Mouse (Mus musculus) liver, embryonic 16.5 days (tissue): Measurements from ENCODE around the gene Rnf24. TPM values are rescaled to one million over a fixed set of nuclear protein-coding genes. Genes with fewer than 3 reads are reported as not detected.
"Not testable (repeated sequence)": the region's sequence is repeated elsewhere in the genome, so short reads cannot be mapped to it uniquely, and the experiment has no call there.

ENCODE experiments used
- ATAC-seq: fragments of 200-750 bp; cut with Nextera tagmentation; 2 replicates; pipeline ENCODE4 v1.8.0; 2017; ENCODE audit warnings: low read depth, mild to moderate bottlenecking, moderate number of reproducible peaks, moderate library complexity
- H3K27ac ChIP-seq: fragments of 300-500 bp; sonication (generic); 2 replicates; pipeline ENCODE4 v1.5.1; 2014; ENCODE audit warnings: mild to moderate bottlenecking, low read length
- H3K27me3 ChIP-seq: fragments of 300-500 bp; sonication (generic); 2 replicates; pipeline ENCODE4 v1.6.1; 2014; ENCODE audit warnings: low read depth, low read length, mixed read lengths; ENCODE audit not compliant: control insufficient read depth, insufficient read depth
- H3K36me3 ChIP-seq: fragments of 300-500 bp; sonication (generic); 2 replicates; pipeline ENCODE4 v1.6.1; 2014; ENCODE audit warnings: mild to moderate bottlenecking; ENCODE audit not compliant: control insufficient read depth, insufficient read depth
- H3K4me1 ChIP-seq: fragments of 300-500 bp; sonication (generic); 2 replicates; pipeline ENCODE4 v1.6.1; 2014; ENCODE audit warnings: low read depth, low read length, mixed read lengths; ENCODE audit not compliant: control insufficient read depth
- H3K4me2 ChIP-seq: fragments of 300-500 bp; sonication (generic); 2 replicates; pipeline ENCODE4 v1.6.1; 2014; ENCODE audit warnings: low read depth, low read length, mixed read lengths
- H3K4me3 ChIP-seq: fragments of 300-500 bp; sonication (generic); 2 replicates; pipeline ENCODE4 v1.5.1; 2014; ENCODE audit warnings: low read depth, mild to moderate bottlenecking, low read length
- H3K9ac ChIP-seq: fragments of 300-500 bp; sonication (generic); 2 replicates; pipeline ENCODE4 v1.6.1; 2014; ENCODE audit warnings: low read depth, low read length
- H3K9me3 ChIP-seq: fragments of 300-500 bp; sonication (generic); replicated peaks from 2 replicates; pipeline ENCODE4 v1.6.1; 2016; ENCODE audit warnings: low read length; ENCODE audit not compliant: control insufficient read depth
- WGBS: fragments of 180-500 bp; shearing (Covaris S2); extraction: QIAGEN DNeasy Blood & Tissue Kit; methylation state at CpG from one replicate; pipeline ENCODE4 v1.1.7; 2014; ENCODE audit not compliant: insufficient replicate concordance; 5-methylcytosine and 5-hydroxymethylcytosine counted together
- polyA plus RNA-seq: library from polyadenylated mRNA; unstranded; fragments of >200 nt; fragmentation: Nextera tagmentation; extraction: Ambion mirVana; gene quantifications from 2 replicates; pipeline ENCODE4 v1.2.1, GENCODE M21; 2015

Rnf24 gene
- polyA plus RNA-seq, 1 experiment from 2014 or later: 0.46 TPM

- no peak overlapping the region for H3K4me3 ChIP-seq
- no peaks in the 10 kb centered on the region for H3K36me3 ChIP-seq
- H3K27ac ChIP-seq: no peak overlapping the region
- no peak overlapping the region for H3K4me2 ChIP-seq
- H3K9ac ChIP-seq: no peak overlapping the region
- no peaks in the 10 kb centered on the region for H3K9me3 ChIP-seq
- ATAC-seq: no peak
- 18% methylated on average over 1 of the region's 1 CpGs for WGBS
- H3K27me3 ChIP-seq: no peaks in the 10 kb centered on the region
- H3K4me1 ChIP-seq: peaks cover 2% of the 10 kb centered on the region; the same call in 1 of the 2 replicates
Observed at GRCm38 (mm10) chr2:131323675-131324074, 29.0 kb downstream of the Rnf24 start.

- H3K27me3 ChIP-seq, H3K4me1 ChIP-seq, H3K36me3 ChIP-seq, ATAC-seq, H3K9ac ChIP-seq, H3K27ac ChIP-seq, H3K4me2 ChIP-seq, H3K4me3 ChIP-seq, H3K9me3 ChIP-seq: not testable (repeated sequence)
- 17% methylated on average over 3 of the region's 3 CpGs for WGBS
Observed at GRCm38 (mm10) chr2:131321192-131321591, 31.5 kb downstream of the Rnf24 start.

DNA sequence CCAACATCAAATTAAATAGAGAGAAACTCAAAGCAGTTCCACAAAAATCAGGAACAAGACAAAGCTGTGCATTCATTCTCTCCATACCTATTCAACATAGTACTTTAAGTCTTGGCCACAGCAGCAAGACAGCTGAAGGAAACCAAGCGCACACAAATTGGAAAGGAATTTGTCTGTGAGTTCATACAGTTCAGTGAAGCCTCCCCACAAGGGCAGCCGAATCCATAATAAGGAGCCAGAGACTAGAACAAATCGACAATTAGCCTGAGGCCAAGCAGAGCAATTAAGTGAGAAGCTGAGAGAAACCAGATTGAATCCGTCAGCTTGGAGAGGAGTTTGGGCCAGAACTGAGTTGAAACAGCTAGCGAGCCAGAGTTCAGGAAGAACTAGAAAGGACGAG, 33.3 kb downstream of the Rnf24 start:
- Histone ChIP-seq H3K9me3 (no peaks in the 10 kb centered on the region), H3K4me1 (peaks cover 2% of the 10 kb centered on the region; the same call in 1 of the 2 replicates), H3K9ac (no peak overlapping the region), H3K4me3 (no peak overlapping the region), H3K36me3 (no peaks in the 10 kb centered on the region), H3K27me3 (no peaks in the 10 kb centered on the region), H3K4me2 (no peak overlapping the region), H3K27ac (no peak overlapping the region)
- ATAC-seq: no peak
- 75% methylated on average over 6 of the region's 6 CpGs for WGBS

DNA sequence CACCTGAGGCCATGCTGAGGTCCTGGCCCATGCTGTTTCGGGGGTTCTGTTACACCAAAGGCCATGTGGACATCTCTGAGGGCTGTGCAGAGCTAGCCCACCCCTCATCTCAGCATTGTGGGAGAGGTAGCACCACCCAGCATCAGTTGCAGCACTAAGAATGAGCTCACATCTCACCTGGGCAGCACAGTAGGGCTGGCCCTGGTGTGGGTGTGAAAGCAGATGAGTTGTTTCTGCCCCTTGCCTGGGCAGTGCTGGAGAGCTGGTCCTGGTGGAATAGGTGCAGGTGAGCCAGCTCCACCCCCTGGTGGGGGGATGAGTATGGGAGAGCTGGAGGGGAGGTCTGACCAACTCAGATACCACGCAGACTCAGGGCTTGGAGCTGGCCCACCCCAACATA, 36.5 kb downstream of the Rnf24 start:
- no peak overlapping the region for H3K4me3 ChIP-seq
- H3K9ac ChIP-seq: no peak overlapping the region
- H3K4me2 ChIP-seq: no peak overlapping the region

DNA sequence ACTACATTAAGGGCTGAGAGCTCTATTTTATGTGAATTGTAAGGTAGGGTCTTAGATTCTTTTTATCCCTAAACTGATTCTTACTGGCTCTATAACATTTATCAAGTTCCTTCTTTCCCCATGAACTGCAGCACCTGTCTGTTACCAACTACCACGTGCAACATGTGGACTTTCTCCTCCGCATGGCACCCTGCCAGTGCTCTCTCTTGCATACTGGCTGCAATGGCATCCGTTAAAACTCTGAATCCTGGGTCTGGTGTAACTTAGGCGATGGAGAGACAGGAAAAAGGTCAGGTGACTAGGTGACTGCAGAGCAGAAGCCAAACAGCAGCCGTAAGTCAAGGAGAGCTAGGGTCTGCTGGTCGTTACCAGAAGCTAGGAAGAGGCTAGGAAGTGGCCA, 43.4 kb downstream of the Rnf24 start:
- H3K9ac ChIP-seq: no peak overlapping the region
- no peaks in the 10 kb centered on the region for H3K27me3 ChIP-seq
- ATAC-seq: no peak
- H3K4me2 ChIP-seq: no peak overlapping the region
- no peaks in the 10 kb centered on the region for H3K4me1 ChIP-seq
- no peak overlapping the region for H3K27ac ChIP-seq
- no peaks in the 10 kb centered on the region for H3K9me3 ChIP-seq
- 57% methylated on average over 6 of the region's 6 CpGs for WGBS
- no peak overlapping the region for H3K4me3 ChIP-seq
- H3K36me3 ChIP-seq: no peaks in the 10 kb centered on the region

More for the DNA sequence above, 36.5 kb downstream of the Rnf24 start:
- Histone ChIP-seq H3K36me3 (no peaks in the 10 kb centered on the region), H3K27ac (no peak overlapping the region), H3K9me3 (no peaks in the 10 kb centered on the region), H3K4me1 (no peaks in the 10 kb centered on the region), H3K27me3 (no peaks in the 10 kb centered on the region)
- ATAC-seq: no peak
- WGBS: 60% methylated on average over 2 of the region's 2 CpGs

GRCm38 (mm10) chr2:131307822-131308221, 44.9 kb downstream of the Rnf24 start:
- no peak for ATAC-seq
- no peaks in the 10 kb centered on the region for H3K27me3 ChIP-seq
- no peak overlapping the region for H3K27ac ChIP-seq
- H3K9ac ChIP-seq: no peak overlapping the region
- H3K9me3 ChIP-seq: no peaks in the 10 kb centered on the region
- 63% methylated on average over 2 of the region's 2 CpGs for WGBS
- no peaks in the 10 kb centered on the region; the same call in 1 of the 2 replicates for H3K36me3 ChIP-seq
- no peaks in the 10 kb centered on the region for H3K4me1 ChIP-seq
- no peak overlapping the region for H3K4me2 ChIP-seq
- no peak overlapping the region for H3K4me3 ChIP-seq

GRCm38 (mm10) chr2:131307391-131307790, 45.3 kb downstream of the Rnf24 start:
- H3K27me3 ChIP-seq: no peaks in the 10 kb centered on the region
- no peak overlapping the region for H3K4me2 ChIP-seq
- no peak overlapping the region for H3K27ac ChIP-seq
- no peaks in the 10 kb centered on the region for H3K4me1 ChIP-seq
- H3K4me3 ChIP-seq: no peak overlapping the region
- no peak for ATAC-seq
- H3K36me3 ChIP-seq: no peaks in the 10 kb centered on the region; the same call in 1 of the 2 replicates
- no peak overlapping the region for H3K9ac ChIP-seq
- H3K9me3 ChIP-seq: no peaks in the 10 kb centered on the region
- 68% methylated on average over 5 of the region's 5 CpGs for WGBS

DNA sequence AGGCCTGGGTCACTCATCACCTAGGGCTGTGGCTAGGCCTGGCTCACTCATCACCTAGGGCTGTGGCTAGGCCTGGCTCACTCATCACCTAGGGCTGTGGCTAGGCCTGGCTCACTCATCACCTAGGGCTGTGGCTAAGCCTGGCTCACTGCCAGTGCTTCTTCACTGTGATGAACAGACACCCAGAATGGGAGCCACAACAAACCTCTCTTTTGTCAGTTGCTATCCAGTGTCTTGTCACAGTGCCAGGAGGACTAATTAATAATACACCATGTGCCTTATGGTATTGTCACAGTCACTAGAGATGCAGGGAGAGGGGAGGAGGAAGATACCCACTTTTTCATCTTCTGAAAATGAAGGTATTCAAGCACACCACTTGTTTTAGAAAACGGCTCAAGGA, 47.5 kb downstream of the Rnf24 start:
- ATAC-seq, H3K4me3 ChIP-seq, H3K27ac ChIP-seq, H3K36me3 ChIP-seq, H3K4me2 ChIP-seq, H3K9me3 ChIP-seq, H3K27me3 ChIP-seq, H3K4me1 ChIP-seq, H3K9ac ChIP-seq: not testable (repeated sequence)
- WGBS: 71% methylated on average over 1 of the region's 1 CpGs

DNA sequence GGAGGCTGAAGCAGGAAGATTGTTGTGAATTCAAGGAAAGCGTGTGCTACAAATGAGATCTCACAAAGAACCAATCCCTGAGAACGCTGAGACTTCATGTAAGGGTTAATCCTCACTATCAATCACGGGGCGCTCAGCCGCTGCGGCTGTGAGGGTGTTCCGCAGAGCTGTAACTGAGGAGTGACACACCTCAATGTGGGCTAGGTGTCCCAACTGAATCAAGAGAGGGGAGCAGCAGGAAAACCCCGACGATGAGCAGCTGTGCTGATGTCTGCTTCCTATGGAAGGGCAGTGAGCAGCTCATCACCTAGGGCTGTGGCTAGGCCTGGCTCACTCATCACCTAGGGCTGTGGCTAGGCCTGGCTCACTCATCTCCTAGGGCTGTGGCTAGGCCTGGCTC, 48.2 kb downstream of the Rnf24 start:
- Histone ChIP-seq H3K36me3 (no peaks in the 10 kb centered on the region; the same call in 1 of the 2 replicates), H3K27me3 (no peaks in the 10 kb centered on the region), H3K4me3 (no peak overlapping the region), H3K4me2 (no peak overlapping the region), H3K9me3 (no peaks in the 10 kb centered on the region), H3K4me1 (no peaks in the 10 kb centered on the region), H3K9ac (no peak overlapping the region), H3K27ac (no peak overlapping the region)
- no peak for ATAC-seq
- 80% methylated on average over 9 of the region's 9 CpGs for WGBS

GRCm38 (mm10) chr2:131301635-131302034, 51.1 kb downstream of the Rnf24 start:
- ATAC-seq: no peak
- Histone ChIP-seq H3K27me3 (no peaks in the 10 kb centered on the region), H3K27ac (no peak overlapping the region), H3K4me1 (no peaks in the 10 kb centered on the region), H3K9ac (no peak overlapping the region), H3K4me2 (no peak overlapping the region), H3K9me3 (no peaks in the 10 kb centered on the region), H3K4me3 (no peak overlapping the region), H3K36me3 (peaks cover 16% of the 10 kb centered on the region)
